Mouse (Mus musculus): ENCODE data around the gene Plcg1.

The Plcg1 gene

DNA sequence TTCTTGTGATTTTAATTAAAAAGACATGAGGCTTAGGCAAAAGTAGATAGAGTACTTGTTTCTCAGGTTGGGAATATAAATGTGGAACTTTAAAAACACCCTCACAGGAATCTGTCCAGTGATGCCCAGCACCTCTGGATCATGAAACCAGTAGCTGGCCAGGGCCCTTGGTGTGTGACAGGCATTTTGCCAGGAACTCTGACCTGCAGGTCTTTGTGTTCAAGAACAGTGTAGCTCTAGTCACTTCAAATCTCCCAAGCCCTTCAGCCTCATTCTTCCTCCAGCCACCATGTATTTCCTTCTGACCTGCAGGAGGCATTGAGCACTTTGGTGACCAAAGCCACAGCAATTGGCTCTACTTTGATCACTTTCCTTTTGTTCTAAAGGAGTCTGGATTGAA, 39.3 kb downstream of the Plcg1 start:
- DNase-seq (ENCODE audit: low read depth, low spot score), result no peak

DNA sequence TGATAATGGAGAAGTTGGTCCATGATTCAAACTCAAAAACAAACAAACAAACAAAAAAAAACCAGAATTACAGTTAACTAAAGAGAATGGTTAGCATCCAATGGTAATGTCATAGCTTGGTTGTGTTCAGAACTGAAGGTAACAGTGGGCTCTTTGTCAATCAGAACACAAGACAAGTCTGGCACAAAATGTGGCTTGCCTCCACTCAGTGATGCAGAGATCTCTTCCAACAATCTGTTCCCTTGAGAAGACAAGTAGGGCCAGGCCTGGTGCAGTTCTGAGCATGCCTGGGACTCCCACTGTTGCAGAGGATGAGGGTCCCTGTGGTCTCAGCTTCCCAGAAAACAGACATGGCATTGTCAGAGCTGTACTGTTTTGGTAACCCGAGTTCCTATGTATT, 39.8 kb downstream of the Plcg1 start:
- DNase-seq (ENCODE audit: low read depth, low spot score), result no peak

- DNase-seq (ENCODE audit: low read depth, low spot score), result no peak
Measured at GRCm38 (mm10) chr2:160771325-160772276, 40.5 kb downstream of the Plcg1 start.

DNA sequence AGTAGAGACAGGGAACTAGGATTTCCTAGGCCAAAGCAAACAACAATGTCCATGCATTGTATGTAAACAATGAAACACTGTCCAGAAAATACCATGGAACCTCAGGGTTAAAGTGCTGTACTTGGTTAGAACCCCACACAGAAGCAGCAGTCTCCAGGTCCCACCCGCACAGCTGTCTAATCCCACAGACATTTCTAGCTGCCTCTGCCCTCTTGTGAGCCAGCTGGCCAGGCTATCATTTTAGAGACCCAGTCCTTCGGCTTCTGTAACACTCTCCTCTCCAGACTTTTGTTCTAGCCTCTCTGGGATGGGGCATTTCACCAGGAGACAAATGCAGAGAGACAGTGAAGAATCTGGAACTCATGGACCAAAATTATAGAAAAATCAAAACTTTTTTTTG, 46.9 kb downstream of the Plcg1 start:
- DNase-seq (ENCODE audit: low read depth, low spot score), result no peak

DNA sequence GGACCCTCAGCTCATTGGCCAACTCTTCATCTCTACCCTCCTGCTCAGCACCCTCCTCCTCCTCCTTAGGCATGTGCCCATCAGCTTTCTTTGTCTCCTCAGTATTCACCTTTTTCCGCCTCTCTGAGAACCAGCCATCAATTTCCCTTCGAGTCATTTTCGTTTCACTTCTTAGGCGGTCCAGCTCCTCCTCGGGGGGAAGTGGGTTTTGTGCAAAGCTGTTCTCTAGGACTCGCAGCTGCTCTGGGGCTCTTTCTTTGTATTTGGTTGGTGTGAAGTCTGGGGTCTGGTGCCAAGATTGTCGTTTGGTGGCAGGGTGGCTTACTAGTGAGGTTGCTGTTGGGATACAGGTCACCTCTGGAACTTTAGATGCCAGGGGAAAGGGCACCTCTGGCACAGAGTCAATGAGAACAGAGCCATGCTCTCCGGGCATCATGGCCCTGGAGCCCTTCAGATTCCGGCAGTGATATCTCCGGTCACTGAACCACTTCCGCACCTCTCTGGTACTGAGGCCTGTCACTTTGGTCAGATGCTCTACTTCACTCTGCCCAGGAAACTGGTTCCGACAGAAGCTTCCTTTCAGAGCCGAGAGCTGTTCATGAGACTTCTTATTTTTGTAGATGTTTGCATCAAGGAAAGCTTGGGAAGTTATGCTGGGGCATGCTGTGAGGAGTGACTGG, 49.2 kb downstream of the Plcg1 start:
- DNase-seq (ENCODE audit: low read depth, low spot score), result no peak

GRCm38 (mm10) chr2:160780834-160781219, 49.7 kb downstream of the Plcg1 start:
- no peak for DNase-seq (ENCODE audit: low read depth, low spot score)

DNA sequence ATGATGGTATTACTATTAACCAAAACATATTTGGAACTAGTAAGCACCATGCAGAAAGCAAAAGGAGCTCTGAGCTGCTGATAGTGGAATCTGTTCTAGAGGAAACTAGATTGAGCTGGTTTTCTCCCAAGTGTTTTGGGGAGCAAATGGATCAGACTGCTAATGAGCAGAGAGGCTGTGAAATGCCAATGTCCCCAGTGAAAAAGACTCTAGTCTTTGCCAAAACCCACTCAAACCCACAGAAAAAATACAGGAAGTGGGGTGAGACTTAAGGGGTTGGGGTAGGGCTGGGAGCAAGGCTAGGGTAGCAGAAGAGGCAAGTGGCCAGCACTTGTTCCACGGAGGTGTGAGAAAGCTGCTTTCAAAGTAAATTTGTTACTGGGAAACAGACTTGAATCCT, 55.2 kb downstream of the Plcg1 start:
- DNase-seq (ENCODE audit: low read depth, low spot score), result no peak

DNA sequence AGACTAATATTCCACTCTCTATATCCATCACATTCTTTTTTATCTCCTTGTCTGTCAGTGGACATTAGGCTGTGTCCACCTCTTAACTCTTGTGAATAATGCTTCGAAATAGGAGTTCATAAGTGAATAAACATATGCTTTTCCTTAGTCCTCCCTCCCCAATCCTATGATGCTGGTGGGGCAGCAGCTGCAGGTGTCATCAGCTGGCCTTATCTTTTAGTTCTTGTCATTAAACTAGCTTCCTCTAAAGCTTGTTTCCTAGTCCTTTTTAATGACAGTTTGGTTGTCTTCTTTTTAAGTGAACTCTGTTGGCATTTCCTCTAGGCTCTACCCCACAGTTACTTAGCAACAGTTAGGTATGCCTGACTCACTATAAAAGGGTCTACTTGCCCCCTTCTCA, 57.9 kb downstream of the Plcg1 start:
- DNase-seq (ENCODE audit: low read depth, low spot score), result no peak

DNA sequence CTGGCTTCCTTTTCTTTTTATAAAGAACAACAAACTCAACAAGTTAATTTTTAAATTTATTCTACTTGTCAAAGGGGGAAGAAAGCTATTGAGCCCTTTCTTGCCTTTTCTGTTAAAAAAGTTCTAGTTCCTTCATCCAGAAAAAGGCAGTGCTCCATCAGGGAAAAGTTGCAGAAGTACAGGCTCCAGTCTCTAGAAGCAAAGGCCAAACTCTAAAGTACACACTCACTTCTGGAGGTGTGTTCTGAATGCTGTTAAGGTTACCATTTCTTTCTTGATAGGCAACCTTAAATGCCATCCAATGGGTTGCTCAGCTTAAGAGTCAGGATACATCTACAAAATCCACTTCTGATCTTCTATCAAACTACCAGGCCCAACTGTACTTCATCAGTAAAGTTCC, 58.6 kb downstream of the Plcg1 start:
- DNase-seq (ENCODE audit: low read depth, low spot score), result no peak

DNA sequence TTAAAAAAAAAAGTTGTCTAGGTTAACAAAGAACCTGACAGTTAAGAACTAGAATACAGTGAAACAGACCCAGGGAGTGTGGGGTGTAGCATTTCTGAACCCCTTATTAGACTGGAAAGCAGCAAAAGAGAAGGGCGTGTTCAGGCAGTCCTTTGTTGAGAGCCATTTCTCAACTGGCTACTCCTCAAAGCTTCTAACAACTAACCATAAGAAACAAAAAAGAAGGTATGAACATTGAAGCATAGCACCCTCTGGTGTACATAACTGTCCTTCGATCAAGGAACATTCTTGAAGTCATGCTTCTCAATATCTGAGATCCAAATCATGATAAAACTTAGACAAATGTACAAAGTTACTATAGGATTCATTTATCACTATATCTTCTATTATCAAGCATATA, 62.0 kb downstream of the Plcg1 start:
- no peak for DNase-seq (ENCODE audit: low read depth, low spot score)

GRCm38 (mm10) chr2:160796973-160797372, 65.9 kb downstream of the Plcg1 start:
- no peak for DNase-seq (ENCODE audit: low read depth, low spot score)

- no peak for DNase-seq (ENCODE audit: low read depth, low spot score)
Measured at GRCm38 (mm10) chr2:160798206-160798605, 67.1 kb downstream of the Plcg1 start.

DNA sequence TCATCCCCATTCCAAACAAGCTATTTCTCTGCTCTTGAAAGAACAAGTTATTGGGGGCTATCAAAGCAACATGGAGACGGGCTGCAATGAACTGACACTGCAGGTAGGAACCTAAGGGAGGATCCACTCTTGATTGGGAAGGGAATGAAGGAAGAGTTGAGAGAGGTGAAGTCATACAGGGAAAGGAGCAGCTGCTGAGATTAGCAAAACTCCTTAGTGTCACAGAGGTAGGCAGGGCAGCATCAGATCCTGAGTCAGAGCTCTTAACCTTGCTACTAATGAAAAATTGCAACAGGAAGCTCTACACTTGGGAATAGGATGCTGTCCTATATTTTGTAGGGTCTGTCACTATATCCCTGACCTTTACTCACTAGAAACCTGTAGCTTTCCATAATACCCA, 69.9 kb downstream of the Plcg1 start:
- DNase-seq (ENCODE audit: low read depth, low spot score), result no peak

- DNase-seq (ENCODE audit: low read depth, low spot score), result no peak
Measured at GRCm38 (mm10) chr2:160802326-160802725, 71.2 kb downstream of the Plcg1 start.

GRCm38 (mm10) chr2:160804794-160805527, 73.9 kb downstream of the Plcg1 start:
- no peak for DNase-seq (ENCODE audit: low read depth, low spot score)

DNA sequence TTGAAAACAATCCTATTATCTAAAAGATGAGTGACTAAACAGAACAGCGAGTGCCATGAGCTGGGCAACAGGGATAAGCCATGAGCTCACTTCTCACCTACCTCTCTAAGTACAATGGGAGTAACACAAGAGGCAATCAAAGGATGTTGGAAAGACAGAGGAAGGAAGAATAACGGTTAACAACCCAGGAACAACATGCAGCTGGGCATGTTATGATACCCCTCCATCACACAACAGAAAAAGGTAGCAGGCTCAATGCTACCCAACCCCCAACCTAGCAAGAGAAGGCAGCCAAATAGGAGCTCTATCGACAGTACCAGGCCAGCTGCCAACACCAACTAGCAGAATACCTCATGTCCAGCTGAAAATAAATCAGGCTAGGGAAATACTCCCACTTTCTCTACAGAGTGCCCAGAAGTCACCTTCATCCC, 75.0 kb downstream of the Plcg1 start:
- DNase-seq (ENCODE audit: low read depth, low spot score), result no peak

GRCm38 (mm10) chr2:160810376-160810775, 79.3 kb downstream of the Plcg1 start:
- no peak for DNase-seq (ENCODE audit: low read depth, low spot score)

GRCm38 (mm10) chr2:160810802-160811201, 79.7 kb downstream of the Plcg1 start:
- DNase-seq (ENCODE audit: low read depth, low spot score), result no peak
